Mouse (Mus musculus) thymus, adult 2 months (tissue): ENCODE results near the gene Etv6.

Experiments
- CTCF ChIP-seq: fragments of 200-500 bp; IDR thresholded peaks from 2 replicates; pipeline ENCODE4 v1.5.1; 2012; ENCODE audit warnings: mild to moderate bottlenecking, control low read depth, low read length, moderate library complexity, borderline replicate concordance; ENCODE audit not compliant: control insufficient read depth, poor library complexity, insufficient read depth; ENCODE audit errors: extremely low read depth
- POLR2A ChIP-seq: fragments of 200-500 bp; IDR thresholded peaks from 2 replicates; pipeline ENCODE4 v1.6.1; 2012; ENCODE audit warnings: mild to moderate bottlenecking, low read length, control low read depth, moderate library complexity; ENCODE audit not compliant: control insufficient read depth, poor library complexity, insufficient read depth; ENCODE audit errors: extremely low read depth

- no peak for TF ChIP-seq POLR2A
- no peak for TF ChIP-seq CTCF
Observed at GRCm38 (mm10) chr6:134282095-134282494, 246.6 kb downstream of the Etv6 start.
